Mouse (Mus musculus): ENCODE measurements around the gene Gm10220. TPM values are rescaled to one million over a fixed set of nuclear protein-coding genes. Genes with fewer than 3 reads are reported as not detected.
"Not testable (repeated sequence)": the region's sequence is repeated elsewhere in the genome, so short reads cannot be mapped to it uniquely, and the experiment has no call there.

Gene Gm10220
- not detected for total RNA-seq (2022)

DNA sequence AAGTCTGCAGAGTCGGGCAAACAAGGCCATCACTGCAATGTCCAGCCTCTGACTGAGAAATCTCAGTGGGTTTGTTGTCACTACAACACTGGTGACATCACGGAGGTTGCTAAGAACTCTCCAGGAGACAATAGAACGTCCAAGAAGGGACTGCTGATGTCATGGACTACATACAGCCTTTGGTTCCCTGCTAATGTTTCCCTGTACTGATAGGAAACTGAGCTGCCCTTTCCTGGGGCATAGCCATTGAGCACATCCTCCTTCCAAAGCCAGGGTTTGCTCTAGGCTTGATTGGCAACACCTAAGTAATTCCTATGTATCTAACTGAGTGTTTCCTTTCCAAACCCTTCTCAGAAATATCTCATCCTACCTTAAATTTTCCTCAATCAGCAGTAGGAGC lies at the start of gene Gm10220:
Gene Gm10220 (minus strand): TSS at position 101 of the 400 bp plus-strand sequence.
- not testable (repeated sequence) for DNase-seq (ENCODE audit: low spot score in 2 of 2)

DNA sequence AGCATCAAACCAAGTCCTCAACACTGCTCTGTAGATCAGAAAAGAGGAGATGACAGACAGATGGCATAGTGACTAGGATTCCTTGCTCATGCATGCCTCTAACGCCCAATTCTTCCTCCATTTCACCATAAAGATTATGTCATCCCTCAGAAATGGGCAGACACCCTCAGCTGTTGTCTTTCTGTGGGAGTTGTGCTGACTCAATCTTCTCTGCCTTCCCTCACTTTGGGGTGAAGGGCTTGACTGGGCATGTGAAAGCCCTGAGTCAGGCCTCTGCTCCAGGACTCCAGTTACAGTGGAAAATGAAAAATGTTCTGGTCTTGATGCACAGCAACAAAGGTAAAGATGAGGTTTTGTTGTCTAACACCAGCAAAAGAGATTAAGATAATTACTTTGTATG lies 48.6 kb upstream of the Gm10220 start:
- no peak for DNase-seq (ENCODE audit: low spot score in 2 of 2)

DNA sequence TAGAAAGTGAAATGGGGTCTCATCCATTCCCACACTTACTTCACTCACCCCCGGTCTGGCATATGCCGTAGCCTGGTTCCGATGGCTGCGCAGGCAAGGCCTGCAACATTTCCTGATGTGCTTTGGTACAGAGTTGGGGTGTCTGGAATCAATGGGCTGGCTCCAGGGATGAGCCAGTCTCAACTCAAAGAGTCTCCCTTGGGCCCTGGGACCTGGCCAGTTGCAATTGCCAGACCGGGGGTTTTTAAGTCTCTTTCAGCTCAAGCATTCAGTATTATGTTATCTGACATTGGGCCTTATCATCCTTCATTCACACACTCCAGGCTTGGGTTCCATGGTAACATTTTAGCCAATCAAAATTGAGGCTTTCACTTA lies 44.6 kb upstream of the Gm10220 start:
- no peak for DNase-seq (ENCODE audit: low spot score in 2 of 2)

GRCm38 (mm10) chr5:26165036-26165790 lies 44.0 kb upstream of the Gm10220 start:
- no peak for DNase-seq (ENCODE audit: low spot score in 2 of 2)

- DNase-seq (ENCODE audit: low spot score in 2 of 2) = no peak
Observed at GRCm38 (mm10) chr5:26157396-26158170, 36.4 kb upstream of the Gm10220 start.

DNA sequence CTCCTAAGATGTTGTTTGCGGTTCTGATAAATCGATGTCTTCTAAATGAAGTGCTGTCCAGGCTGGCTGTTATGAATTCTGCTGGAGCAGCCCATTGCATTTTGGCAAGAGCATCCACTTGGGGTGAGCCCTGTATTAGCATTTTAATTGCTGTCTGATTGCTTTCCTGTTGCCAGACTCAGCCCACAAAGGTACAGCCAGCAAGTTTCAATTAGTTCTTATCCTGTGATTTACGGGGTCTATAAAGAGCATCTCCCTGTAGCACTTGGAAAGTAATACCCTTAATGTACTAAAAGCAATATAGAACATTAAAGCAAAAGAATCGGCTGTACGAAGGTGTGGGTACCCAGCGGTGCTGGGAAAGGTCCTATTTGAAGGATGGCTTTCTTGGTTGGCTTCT lies 21.7 kb upstream of the Gm10220 start:
- no peak for DNase-seq (ENCODE audit: low spot score in 2 of 2)

- not testable (repeated sequence) for DNase-seq (ENCODE audit: low spot score in 2 of 2)
Observed at GRCm38 (mm10) chr5:26105262-26105661, 16.0 kb downstream of the Gm10220 start, which contains the start of gene 5031410I06Rik. Gene 5031410I06Rik (minus strand): TSS chr5:26105362.

GRCm38 (mm10) chr5:26089191-26089590 lies 32.0 kb downstream of the Gm10220 start, which contains the start of gene Gm10471:
Gene Gm10471 (minus strand): TSS chr5:26089291.
- DNase-seq (ENCODE audit: low spot score in 2 of 2) = not testable (repeated sequence)

DNA sequence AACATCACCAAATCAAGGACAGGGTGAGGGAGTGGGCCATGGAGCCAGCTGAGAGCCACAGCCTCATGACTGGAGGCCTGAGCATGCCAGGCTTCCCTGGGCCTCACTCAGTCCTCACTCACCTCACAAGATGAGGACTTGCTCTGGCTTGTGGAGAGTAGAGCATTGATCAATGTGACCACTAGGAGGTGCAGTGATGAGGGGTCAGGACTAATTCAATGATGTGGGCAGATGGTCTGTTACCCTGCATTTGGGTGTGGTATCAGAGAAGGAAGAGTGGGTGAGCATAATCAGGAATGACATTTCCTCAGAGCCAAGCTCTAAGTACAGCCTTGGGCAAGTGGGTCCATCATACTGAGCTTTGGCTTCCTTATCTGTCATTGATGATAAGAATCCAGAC lies 42.2 kb downstream of the Gm10220 start:
- DNase-seq (ENCODE audit: low spot score in 2 of 2) = not testable (repeated sequence)

GRCm38 (mm10) chr5:26070716-26071115 lies 50.5 kb downstream of the Gm10220 start:
- DNase-seq (ENCODE audit: low spot score in 2 of 2) = no peak

Other genes with a start within 250 kb of the Gm10220 start
- not detected for gene Gm21663, start 179.0 kb downstream of the Gm10220 start, total RNA-seq (2022)
- gene Gm21671, start 167.0 kb downstream of the Gm10220 start, total RNA-seq (2022) = not detected
- gene Gm21680, start 148.8 kb downstream of the Gm10220 start, total RNA-seq (2022) = not detected
- not detected for gene Gm21698, start 132.8 kb downstream of the Gm10220 start, total RNA-seq (2022)
- gene Gm1979, start 116.6 kb downstream of the Gm10220 start, total RNA-seq (2022) = not detected
- gene Gm5862, start 98.5 kb downstream of the Gm10220 start, total RNA-seq (2022) = not detected
- gene Speer4a, start 81.9 kb downstream of the Gm10220 start, total RNA-seq (2022) = not detected
- not detected for gene Gm7347, start 62.8 kb downstream of the Gm10220 start, total RNA-seq (2022)
- gene Gm10471, start 32.1 kb downstream of the Gm10220 start, total RNA-seq (2022) = not detected
- gene 5031410I06Rik, start 16.1 kb downstream of the Gm10220 start, total RNA-seq (2022) = not detected
- gene Gm7361, start 136.3 kb upstream of the Gm10220 start, total RNA-seq (2022) = under 1 TPM in 3 of 4 experiments, not detected in 1; 0.14 to 0.44 (median 0.23) TPM

Measured in left cerebral cortex, adult 8-10 months (tissue).